Mouse (Mus musculus): ENCODE measurements around the gene Dnajc14. TPM values are rescaled to one million over a fixed set of nuclear protein-coding genes. Genes with fewer than 3 reads are reported as not detected.

Gene Dnajc14
- 10.5 and 11.0 TPM in 2 replicates for polyA plus RNA-seq (2012)

DNA sequence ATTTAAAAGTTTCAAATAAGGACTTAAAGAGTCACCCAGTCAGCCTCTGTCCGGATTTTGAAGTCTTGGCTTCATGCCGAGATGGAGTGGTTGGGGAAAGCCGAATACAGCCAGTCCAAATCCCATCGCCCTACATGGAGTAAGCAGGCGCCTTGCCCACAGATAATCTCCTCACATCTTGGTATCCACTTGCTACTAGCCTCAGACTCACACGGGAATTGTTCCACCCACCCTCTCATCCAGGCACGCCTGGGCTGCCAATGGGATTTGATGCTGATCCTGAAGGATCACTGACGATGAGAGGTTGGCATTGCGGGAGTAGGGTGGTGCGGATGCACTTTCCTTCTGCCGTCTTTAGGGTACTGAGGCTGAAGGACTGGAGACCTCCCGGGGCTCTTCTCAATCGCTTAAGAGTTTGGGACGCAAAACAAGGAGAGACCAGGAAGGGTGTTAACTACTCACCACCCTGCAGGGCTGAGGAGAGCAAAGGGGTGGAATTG lies at the start of gene Dnajc14:
Dnajc14 (plus strand) TSS at position 292 of the 500 bp plus-strand sequence.

GRCm38 (mm10) chr10:128790398-128791124 lies 13.3 kb upstream of the Dnajc14 start, which contains the start of gene Mmp19:
Gene Mmp19 (plus strand): TSS chr10:128790910.

GRCm38 (mm10) chr10:128804271-128805091 lies 619 bp downstream of the Dnajc14 start, which contains the start of gene Tmem198b:
Gene Tmem198b (minus strand): TSS chr10:128804370.

DNA sequence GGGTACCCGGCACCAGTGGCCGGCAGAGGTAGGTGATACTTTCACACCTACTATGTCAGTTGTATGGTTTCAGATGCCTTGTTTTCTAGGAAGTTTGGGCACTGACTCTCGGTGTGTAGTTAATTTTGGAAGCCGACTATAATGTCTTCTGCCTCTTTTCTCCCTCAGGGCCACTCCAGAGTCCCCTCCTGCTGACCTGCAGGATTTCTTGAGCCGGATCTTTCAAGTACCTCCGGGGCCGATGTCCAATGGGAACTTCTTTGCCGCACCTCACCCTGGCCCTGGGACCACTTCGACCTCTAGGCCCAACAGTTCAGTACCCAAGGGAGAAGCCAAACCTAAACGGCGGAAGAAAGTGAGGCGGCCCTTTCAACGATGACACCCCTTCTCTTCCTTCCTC lies 13.2 kb downstream of the Dnajc14 start, which contains the start of gene Sarnp:
Sarnp (plus strand) TSS at position 301 of the 400 bp plus-strand sequence.

GRCm38 (mm10) chr10:128821358-128822056 lies 17.6 kb downstream of the Dnajc14 start, which contains the start of gene Ormdl2:
Gene Ormdl2 (minus strand): TSS chr10:128821645.

Other genes starting within 250 kb of the Dnajc14 start
- gene Pa2g4, start 238.1 kb upstream of the Dnajc14 start, polyA plus RNA-seq (2012): 508 and 557 TPM in 2 replicates
- 0.46 and 0.58 TPM in 2 replicates for gene Erbb3, start 214.4 kb upstream of the Dnajc14 start, polyA plus RNA-seq (2012)
- gene Rps26, start 177.3 kb upstream of the Dnajc14 start, polyA plus RNA-seq (2012): 4,910 and 5,054 TPM in 2 replicates
- 0.13 and 0.15 TPM in 2 replicates for gene Ikzf4, start 158.1 kb upstream of the Dnajc14 start, polyA plus RNA-seq (2012)
- 1.2 and 1.3 TPM in 2 replicates for gene Suox, start 130.0 kb upstream of the Dnajc14 start, polyA plus RNA-seq (2012)
- 12.0 and 19.6 TPM in 2 replicates for gene Rab5b, start 107.8 kb upstream of the Dnajc14 start, polyA plus RNA-seq (2012)
- gene Pmel, start 99.9 kb upstream of the Dnajc14 start, polyA plus RNA-seq (2012): 0.37 and 0.69 TPM in 2 replicates
- gene Cdk2, start 99.0 kb upstream of the Dnajc14 start, polyA plus RNA-seq (2012): 28.2 and 29.2 TPM in 2 replicates
- 3.2 and 3.3 TPM in 2 replicates for gene Dgka, start 59.2 kb upstream of the Dnajc14 start, polyA plus RNA-seq (2012)
- 116 and 137 TPM in 2 replicates for gene Pym1, start 56.2 kb upstream of the Dnajc14 start, polyA plus RNA-seq (2012)
- 1.5 and 2.3 TPM in 2 replicates for gene Mmp19, start 13.2 kb upstream of the Dnajc14 start, polyA plus RNA-seq (2012)
- 3.9 and 4.2 TPM in 2 replicates for gene Tmem198b, start 308 bp downstream of the Dnajc14 start, polyA plus RNA-seq (2012)
- gene Sarnp, start 13.3 kb downstream of the Dnajc14 start, polyA plus RNA-seq (2012): 17.1 and 19.3 TPM in 2 replicates
- gene Ormdl2, start 17.6 kb downstream of the Dnajc14 start, polyA plus RNA-seq (2012): 15.8 and 20.5 TPM in 2 replicates
- 0.11 and 0.16 TPM in 2 replicates for gene Gdf11, start 87.7 kb downstream of the Dnajc14 start, polyA plus RNA-seq (2012)
- gene Cd63, start 96.9 kb downstream of the Dnajc14 start, polyA plus RNA-seq (2012): 48.8 and 52.5 TPM in 2 replicates
- gene Rdh5, start 118.8 kb downstream of the Dnajc14 start, polyA plus RNA-seq (2012): 2.5 and 3.0 TPM in 2 replicates
- gene Bloc1s1, start 120.0 kb downstream of the Dnajc14 start, polyA plus RNA-seq (2012): 264 and 304 TPM in 2 replicates
- gene Itga7, start 129.8 kb downstream of the Dnajc14 start, polyA plus RNA-seq (2012): 0.04 and 0.10 TPM in 2 replicates
- not detected in 2 replicates for gene Mettl7b, start 156.9 kb downstream of the Dnajc14 start, polyA plus RNA-seq (2012)
- gene Olfr9, start 185.4 kb downstream of the Dnajc14 start, polyA plus RNA-seq (2012): not detected in 2 replicates
- not detected in 2 replicates for gene Olfr763, start 206.7 kb downstream of the Dnajc14 start, polyA plus RNA-seq (2012)
- gene Olfr764-ps1, start 235.8 kb downstream of the Dnajc14 start, polyA plus RNA-seq (2012): not detected in 2 replicates
- gene Olfr765, start 245.9 kb downstream of the Dnajc14 start, polyA plus RNA-seq (2012): not detected in 2 replicates

Measured in megakaryocyte-erythroid progenitor cell, adult 5 weeks (primary cell).